Mouse (Mus musculus): ENCODE measurements around the gene Gm45717. TPM values are rescaled to one million over a fixed set of nuclear protein-coding genes. Genes with fewer than 3 reads are reported as not detected.

The Gm45717 gene
- polyA plus RNA-seq, 1 experiment from 2014 or later, result 0.42 TPM

GRCm38 (mm10) chr7:140938436-140938835 lies 17.3 kb downstream of the Gm45717 start:
- Histone ChIP-seq H3K27me3 (ENCODE audit: low read depth, poor library complexity, severe bottlenecking) (peaks cover 16% of the 10 kb centered on the region; the same call in 1 of the 2 replicates), H3K4me1 (peaks cover 32% of the 10 kb centered on the region), H3K4me3 (no peak overlapping the region), H3K36me3 (no peaks in the 10 kb centered on the region), H3K9me3 (replicated peaks) (no peaks in the 10 kb centered on the region), H3K27ac (replicated peaks) (no peak overlapping the region)
- DNase-seq (ENCODE audit: low spot score), result no peak
- 45% methylated on average over 3 of the region's 3 CpGs for WGBS

GRCm38 (mm10) chr7:140927181-140927580 lies 28.6 kb downstream of the Gm45717 start:
- Histone ChIP-seq H3K4me3 (no peak overlapping the region), H3K36me3 (no peaks in the 10 kb centered on the region), H3K4me1 (peaks cover 16% of the 10 kb centered on the region), H3K27me3 (ENCODE audit: low read depth, poor library complexity, severe bottlenecking) (peaks cover 44% of the 10 kb centered on the region), H3K9me3 (replicated peaks) (no peaks in the 10 kb centered on the region), H3K27ac (replicated peaks) (no peak overlapping the region)
- DNase-seq (ENCODE audit: low spot score), result no peak
- WGBS, result 93% methylated on average over 6 of the region's 6 CpGs

GRCm38 (mm10) chr7:140923070-140923775 lies 32.5 kb downstream of the Gm45717 start:
- no peak for DNase-seq (ENCODE audit: low spot score)

GRCm38 (mm10) chr7:140922398-140923069 lies 33.2 kb downstream of the Gm45717 start:
- peaks cover 21% of the 10 kb centered on the region for H3K4me1 ChIP-seq
- H3K9me3 ChIP-seq (replicated peaks), result no peaks in the 10 kb centered on the region
- peak; percentile 59 for DNase-seq (ENCODE audit: low spot score)
- H3K27me3 ChIP-seq (ENCODE audit: low read depth, poor library complexity, severe bottlenecking), result peaks cover 88% of the 10 kb centered on the region
- no peaks in the 10 kb centered on the region for H3K36me3 ChIP-seq
- no peak overlapping the region; the same call in 1 of the 2 replicates for H3K27ac ChIP-seq (replicated peaks)
- under 1% methylated on average over 49 of the region's 49 CpGs for WGBS
- H3K4me3 ChIP-seq, result peak overlapping the region; percentile 62

More at GRCm38 (mm10) chr7:140923070-140923775, 32.5 kb downstream of the Gm45717 start:
- peak overlapping the region; percentile 62 for H3K4me3 ChIP-seq
- 20% methylated on average over 30 of the region's 30 CpGs for WGBS
- H3K27ac ChIP-seq (replicated peaks), result no peak overlapping the region; the same call in 1 of the 2 replicates
- H3K9me3 ChIP-seq (replicated peaks), result no peaks in the 10 kb centered on the region
- H3K27me3 ChIP-seq (ENCODE audit: low read depth, poor library complexity, severe bottlenecking), result peaks cover 81% of the 10 kb centered on the region
- H3K4me1 ChIP-seq, result peaks cover 21% of the 10 kb centered on the region
- no peaks in the 10 kb centered on the region for H3K36me3 ChIP-seq

- no peak for DNase-seq (ENCODE audit: low spot score)
- H3K4me3 ChIP-seq, result peak overlapping the region; percentile 62; the same call in 1 of the 2 replicates
- 28% methylated on average over 22 of the region's 22 CpGs for WGBS
- H3K4me1 ChIP-seq, result peaks cover 21% of the 10 kb centered on the region
- H3K27ac ChIP-seq (replicated peaks), result no peak overlapping the region
- peaks cover 88% of the 10 kb centered on the region for H3K27me3 ChIP-seq (ENCODE audit: low read depth, poor library complexity, severe bottlenecking)
- no peaks in the 10 kb centered on the region for H3K9me3 ChIP-seq (replicated peaks)
- no peaks in the 10 kb centered on the region for H3K36me3 ChIP-seq
These were observed 34.3 kb downstream of the Gm45717 start for GRCm38 (mm10) chr7:140921225-140921975.

- WGBS, result 77% methylated on average over 8 of the region's 8 CpGs
- Histone ChIP-seq H3K27me3 (ENCODE audit: low read depth, poor library complexity, severe bottlenecking) (peaks cover 81% of the 10 kb centered on the region), H3K27ac (replicated peaks) (no peak within 1 kb of the TSS), H3K36me3 (no peaks in the 10 kb centered on the region), H3K4me1 (peaks cover 21% of the 10 kb centered on the region), H3K4me3 (peak within 1 kb of the TSS; percentile 62; the same call in 1 of the 2 replicates), H3K9me3 (replicated peaks) (no peaks in the 10 kb centered on the region)
- no peak for DNase-seq (ENCODE audit: low spot score)
These were observed 35.2 kb downstream of the Gm45717 start, which contains the start of gene Nlrp6 for GRCm38 (mm10) chr7:140920418-140921029. Nlrp6 (plus strand) TSS chr7:140920902.

GRCm38 (mm10) chr7:140919911-140920310 lies 35.8 kb downstream of the Gm45717 start:
- no peak for DNase-seq (ENCODE audit: low spot score)
- WGBS, result 83% methylated on average over 4 of the region's 4 CpGs
- Histone ChIP-seq H3K36me3 (no peaks in the 10 kb centered on the region), H3K27ac (replicated peaks) (no peak overlapping the region), H3K9me3 (replicated peaks) (no peaks in the 10 kb centered on the region), H3K27me3 (ENCODE audit: low read depth, poor library complexity, severe bottlenecking) (peaks cover 74% of the 10 kb centered on the region), H3K4me3 (no peak overlapping the region), H3K4me1 (peaks cover 21% of the 10 kb centered on the region)

- WGBS, result 90% methylated on average over 8 of the region's 8 CpGs
- Histone ChIP-seq H3K4me3 (no peak overlapping the region), H3K27ac (replicated peaks) (no peak overlapping the region), H3K27me3 (ENCODE audit: low read depth, poor library complexity, severe bottlenecking) (peaks cover 20% of the 10 kb centered on the region), H3K4me1 (peaks cover 3% of the 10 kb centered on the region; the same call in 1 of the 2 replicates), H3K9me3 (replicated peaks) (no peaks in the 10 kb centered on the region), H3K36me3 (no peaks in the 10 kb centered on the region)
- DNase-seq (ENCODE audit: low spot score), result no peak
These were observed 41.6 kb downstream of the Gm45717 start for GRCm38 (mm10) chr7:140914031-140914690.

GRCm38 (mm10) chr7:140912846-140913482 lies 42.8 kb downstream of the Gm45717 start:
- 83% methylated on average over 5 of the region's 5 CpGs for WGBS
- no peaks in the 10 kb centered on the region for H3K9me3 ChIP-seq (replicated peaks)
- peaks cover 11% of the 10 kb centered on the region for H3K4me1 ChIP-seq
- no peaks in the 10 kb centered on the region for H3K36me3 ChIP-seq
- no peak overlapping the region for H3K27ac ChIP-seq (replicated peaks)
- H3K27me3 ChIP-seq (ENCODE audit: low read depth, poor library complexity, severe bottlenecking), result peaks cover 10% of the 10 kb centered on the region
- H3K4me3 ChIP-seq, result no peak overlapping the region
- DNase-seq (ENCODE audit: low spot score), result no peak

GRCm38 (mm10) chr7:140912293-140912692 lies 43.4 kb downstream of the Gm45717 start:
- Histone ChIP-seq H3K4me1 (peaks cover 11% of the 10 kb centered on the region), H3K27ac (replicated peaks) (no peak overlapping the region), H3K36me3 (no peaks in the 10 kb centered on the region), H3K9me3 (replicated peaks) (no peaks in the 10 kb centered on the region), H3K4me3 (no peak overlapping the region), H3K27me3 (ENCODE audit: low read depth, poor library complexity, severe bottlenecking) (peaks cover 3% of the 10 kb centered on the region)
- WGBS, result 74% methylated on average over 3 of the region's 3 CpGs
- no peak for DNase-seq (ENCODE audit: low spot score)

- Histone ChIP-seq H3K27me3 (ENCODE audit: low read depth, poor library complexity, severe bottlenecking) (peaks cover 3% of the 10 kb centered on the region), H3K36me3 (no peaks in the 10 kb centered on the region), H3K4me1 (peaks cover 11% of the 10 kb centered on the region), H3K27ac (replicated peaks) (peak overlapping the region; percentile 59; the same call in 1 of the 2 replicates), H3K4me3 (peak overlapping the region; percentile 56), H3K9me3 (replicated peaks) (no peaks in the 10 kb centered on the region)
- DNase-seq (ENCODE audit: low spot score), result peak; percentile 83
- WGBS, result 2% methylated on average over 19 of the region's 19 CpGs
These were observed 47.1 kb downstream of the Gm45717 start for GRCm38 (mm10) chr7:140908634-140909107.

Measured in midbrain, embryonic 10.5 days (tissue).